Mouse (Mus musculus) gastrocnemius, postnatal 4 days (tissue): ENCODE measurements at regions not wholly inside any gene's neighbourhood (a gene's known extent, or its start where the extent isn't known, plus 50 kb on each side); places are given as distances from the start of the nearest gene placed in this dataset.

Source experiments
- DNase-seq, 2 experiments: peaks; one replicate each; pipeline ENCODE4 v3.0.0; 2021 to 2022; ENCODE audit warnings: low spot score in 2 of 2, mixed read lengths in 2 of 2

DNA sequence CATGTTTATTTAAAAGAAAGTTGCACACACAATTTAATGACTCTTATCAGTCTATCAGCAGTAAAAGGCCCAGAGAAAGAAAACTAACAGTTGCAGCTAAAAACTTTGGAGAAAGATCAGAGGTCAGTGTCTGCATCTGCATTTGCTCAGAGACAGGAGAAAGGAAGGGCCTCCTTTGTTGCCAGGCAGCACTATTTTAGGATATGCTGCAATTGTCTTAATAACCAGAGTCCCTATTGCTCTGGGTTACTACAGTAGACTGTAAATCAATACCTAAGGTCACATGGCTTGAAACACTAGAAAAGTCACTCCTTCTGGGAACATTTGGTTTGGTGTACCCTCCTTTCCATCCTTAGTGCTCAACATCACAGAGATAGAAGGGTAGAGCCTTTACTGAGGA is 175.7 kb downstream of the Hdgfl1 start:
- no peak for DNase-seq

DNA sequence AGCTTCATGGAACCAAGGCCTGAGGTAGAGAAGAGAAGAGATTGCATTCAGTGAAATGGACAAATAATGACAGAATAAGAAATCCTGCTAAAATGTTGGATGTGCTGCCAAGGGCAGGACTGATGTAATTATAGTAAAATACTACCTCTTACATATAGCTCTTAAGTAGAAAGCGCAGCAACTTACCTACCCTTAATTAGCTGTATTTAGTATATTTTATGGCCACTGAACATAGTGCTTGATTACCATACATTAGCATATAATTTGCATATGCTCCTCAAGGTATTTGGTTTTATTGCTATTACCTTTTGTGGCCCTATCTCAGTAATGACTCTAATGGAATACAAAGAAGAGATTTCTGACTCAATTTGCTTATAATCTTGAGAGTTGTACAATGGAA is 176.2 kb downstream of the Hdgfl1 start:
- no peak for DNase-seq

DNA sequence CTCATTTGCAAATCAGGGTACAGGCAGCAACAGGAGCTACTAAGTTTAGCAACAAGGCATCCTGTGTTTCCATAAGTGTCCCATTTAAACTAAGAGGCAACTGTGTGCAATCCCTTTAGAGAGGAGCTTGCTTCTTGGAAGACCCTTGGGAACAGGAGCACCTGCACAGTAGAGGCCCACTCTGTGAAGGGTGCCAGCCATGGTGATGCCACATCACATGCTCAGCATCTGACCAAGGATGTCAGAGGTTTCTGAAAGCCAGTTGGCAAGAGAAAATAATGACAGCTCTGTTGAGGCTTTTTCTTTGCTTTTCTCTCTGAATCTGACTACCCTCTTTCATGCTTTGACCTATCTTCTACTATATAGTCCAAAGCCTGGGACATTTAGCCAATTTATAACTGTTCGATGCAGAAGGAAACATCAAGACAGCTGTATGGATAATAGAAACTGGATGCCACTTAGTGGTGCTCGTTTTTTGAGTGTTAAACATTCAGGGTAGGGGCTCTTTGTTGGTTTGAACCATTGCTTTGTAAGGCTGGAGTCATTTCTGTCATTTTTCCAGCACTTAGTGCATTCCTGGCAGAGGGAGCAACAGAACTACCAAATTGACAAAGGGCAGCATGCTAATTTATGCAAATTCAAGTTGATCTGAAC is 193.9 kb downstream of the Hdgfl1 start:
- no peak for DNase-seq

DNA sequence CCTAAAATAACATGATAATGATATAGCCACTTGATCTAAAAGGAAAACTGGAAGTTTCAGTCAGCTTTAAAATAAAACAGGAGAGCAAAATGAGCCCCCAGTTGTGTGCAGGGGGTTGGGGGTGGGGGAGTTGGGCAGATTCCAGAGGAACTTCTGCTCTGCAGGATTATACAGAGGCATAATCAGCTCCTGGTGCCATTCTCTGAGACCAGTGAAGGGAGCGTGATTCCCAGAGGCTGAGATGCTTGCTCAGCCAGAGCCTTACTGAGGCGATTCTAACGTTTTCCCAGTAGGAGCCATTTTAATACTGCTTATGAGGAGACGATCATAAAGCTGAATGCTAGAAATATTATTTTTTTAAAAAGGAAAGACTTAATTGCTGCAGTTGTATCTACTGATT is 200.5 kb downstream of the Hdgfl1 start:
- no peak for DNase-seq

DNA sequence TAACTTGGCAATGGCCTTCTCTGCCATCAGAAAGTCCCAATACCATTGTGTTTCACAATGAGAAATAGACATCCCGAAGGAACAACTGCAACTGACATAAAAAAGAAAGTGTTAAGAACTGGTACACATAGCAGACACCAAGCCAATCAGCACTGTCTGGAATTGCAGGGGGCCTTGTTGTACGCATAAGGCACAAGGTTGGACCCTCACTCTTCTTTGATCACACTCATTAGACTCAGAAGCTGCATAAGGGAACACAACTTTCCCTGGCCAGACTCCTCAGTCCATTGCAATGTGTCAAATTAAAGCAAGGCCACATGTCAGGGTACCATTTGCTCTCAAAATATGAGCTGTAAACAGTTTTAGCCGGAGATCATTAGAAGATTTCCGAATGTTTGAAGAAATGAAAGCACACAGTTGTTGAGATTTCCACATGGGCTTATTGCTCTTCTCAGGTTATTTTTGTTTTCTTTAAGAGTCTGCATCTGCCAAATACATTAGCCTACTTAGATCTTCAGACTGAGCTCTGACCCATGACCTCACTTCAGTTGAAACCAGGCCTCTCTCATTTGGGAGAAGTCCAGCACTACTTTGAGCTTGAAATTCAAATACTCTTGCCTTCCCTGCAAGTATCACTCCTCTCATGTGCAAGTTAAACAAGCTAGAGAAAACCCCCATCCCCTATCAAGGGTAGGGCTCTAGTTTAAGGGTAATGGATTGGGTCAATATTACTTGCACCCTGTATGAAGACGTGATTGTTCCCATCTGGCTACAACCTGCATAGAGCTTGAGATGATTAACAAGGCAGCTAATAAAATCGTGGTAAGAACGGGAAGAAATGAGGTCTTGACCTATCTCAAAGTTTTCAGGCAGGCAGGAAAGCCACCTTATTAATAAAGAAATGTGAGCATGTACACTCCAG is 204.8 kb downstream of the Hdgfl1 start:
- no peak for DNase-seq

DNA sequence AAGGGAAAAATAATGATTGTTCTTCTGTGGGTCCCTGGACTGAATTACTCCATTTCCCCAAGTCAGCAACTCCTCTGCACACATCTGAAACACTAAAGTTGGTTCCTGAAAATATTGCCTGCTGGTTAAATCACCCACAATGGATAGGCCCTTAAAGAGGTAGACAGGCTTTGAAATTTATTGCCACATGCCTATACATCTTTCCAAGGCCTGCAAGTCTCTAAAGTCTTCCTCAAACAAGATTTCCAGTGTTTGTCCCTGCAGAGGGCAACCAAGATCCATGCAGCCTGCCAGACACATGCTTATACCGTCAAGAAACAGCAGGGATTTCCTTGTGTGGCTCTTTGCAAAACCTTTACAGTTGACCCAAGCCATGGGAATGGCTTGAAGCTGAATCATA is 211.6 kb downstream of the Hdgfl1 start:
- no peak for DNase-seq

DNA sequence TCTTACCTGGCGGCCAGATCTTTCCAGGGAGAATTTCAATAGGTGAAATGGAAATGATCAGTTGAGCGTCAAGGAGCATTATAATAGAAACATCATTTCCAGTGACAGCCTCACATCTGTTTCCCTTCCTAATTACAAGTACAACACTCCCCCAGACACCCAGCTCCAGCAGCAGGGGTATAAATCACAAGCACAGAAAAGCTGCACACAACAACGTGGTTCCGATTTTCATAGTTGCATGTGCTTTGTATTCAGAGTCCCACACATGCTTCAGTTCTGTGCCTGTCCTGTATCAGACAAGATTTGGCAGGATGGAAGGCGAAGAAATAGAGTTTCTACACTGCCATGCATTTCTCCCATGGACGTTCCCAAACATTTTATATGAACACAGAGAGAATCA is 215.7 kb downstream of the Hdgfl1 start:
- DNase-seq, result no peak

DNA sequence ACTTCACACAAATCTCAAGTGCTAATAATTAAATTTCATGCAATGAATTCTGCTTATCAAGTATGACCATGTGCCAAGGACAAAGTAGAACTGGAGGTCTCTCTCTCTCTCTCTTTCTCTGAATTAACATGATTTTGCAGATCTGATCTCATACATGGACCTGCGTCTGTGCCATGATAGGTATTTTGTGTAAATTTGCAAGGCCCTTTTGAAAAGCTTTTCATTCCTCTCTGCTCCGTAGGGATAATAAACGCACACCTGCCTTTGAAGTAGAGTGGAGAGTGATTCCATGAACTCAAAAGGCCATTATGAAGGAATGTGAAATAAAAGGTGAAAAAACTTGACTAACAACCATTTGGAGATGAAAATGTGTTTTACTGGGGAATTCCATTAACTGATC is 217.8 kb downstream of the Hdgfl1 start:
- no peak for DNase-seq

DNA sequence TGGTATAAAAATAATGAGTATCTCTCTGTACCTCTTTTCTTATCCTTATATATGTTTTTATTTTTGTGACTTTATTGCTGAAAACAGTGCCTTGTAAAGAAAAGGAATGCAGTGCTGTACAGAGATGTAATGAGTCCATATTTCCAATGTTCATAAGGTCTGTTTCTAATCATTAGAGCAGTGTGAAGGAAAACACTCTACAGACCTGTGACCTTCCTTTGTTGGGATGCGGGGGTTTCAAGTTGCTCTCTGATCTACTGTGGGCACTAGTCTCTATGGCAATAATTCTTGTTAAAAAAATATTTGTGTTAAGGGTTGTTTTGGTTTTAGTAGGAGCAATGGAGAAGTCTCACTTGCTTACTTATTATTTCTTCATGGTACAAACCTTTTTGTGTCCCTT is 231.0 kb downstream of the Hdgfl1 start:
- DNase-seq, result no peak

DNA sequence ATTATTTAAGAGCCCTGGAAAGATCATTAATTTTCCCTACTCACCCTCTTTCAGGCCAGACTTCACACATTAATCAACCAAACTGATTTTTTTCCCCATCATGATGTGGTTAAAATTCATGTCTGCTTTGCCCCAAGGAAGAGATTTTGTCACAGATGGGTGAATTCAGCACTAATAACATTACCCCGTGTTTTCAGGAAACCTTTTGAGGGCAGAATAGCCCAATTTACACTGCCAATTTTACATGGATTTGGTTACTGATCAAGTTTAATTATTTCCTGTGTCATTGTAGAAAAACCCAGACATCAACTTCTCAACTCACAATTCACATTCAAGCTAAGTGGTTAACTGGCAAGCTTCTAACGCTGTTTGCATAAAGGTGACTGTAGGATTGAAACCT is 233.4 kb downstream of the Hdgfl1 start:
- DNase-seq, result no peak

DNA sequence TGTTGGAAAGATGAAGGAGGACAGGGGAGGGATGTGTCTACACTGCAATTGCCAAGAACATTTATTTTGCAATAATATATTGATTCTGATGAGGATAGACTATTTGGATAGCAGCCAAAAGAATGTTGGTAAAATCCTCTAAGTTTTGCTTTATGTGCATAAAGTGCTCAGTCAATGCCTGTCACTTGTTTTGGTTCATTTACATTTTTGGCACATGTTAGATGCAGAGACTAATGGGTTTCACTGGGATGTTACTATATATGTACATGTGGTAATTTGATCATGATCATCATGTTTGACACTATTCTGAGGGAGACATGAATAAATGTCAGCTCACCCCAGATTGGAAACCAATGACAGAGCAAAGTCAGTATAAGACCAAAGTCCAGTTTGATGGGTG is 237.2 kb downstream of the Hdgfl1 start:
- no peak for DNase-seq

DNA sequence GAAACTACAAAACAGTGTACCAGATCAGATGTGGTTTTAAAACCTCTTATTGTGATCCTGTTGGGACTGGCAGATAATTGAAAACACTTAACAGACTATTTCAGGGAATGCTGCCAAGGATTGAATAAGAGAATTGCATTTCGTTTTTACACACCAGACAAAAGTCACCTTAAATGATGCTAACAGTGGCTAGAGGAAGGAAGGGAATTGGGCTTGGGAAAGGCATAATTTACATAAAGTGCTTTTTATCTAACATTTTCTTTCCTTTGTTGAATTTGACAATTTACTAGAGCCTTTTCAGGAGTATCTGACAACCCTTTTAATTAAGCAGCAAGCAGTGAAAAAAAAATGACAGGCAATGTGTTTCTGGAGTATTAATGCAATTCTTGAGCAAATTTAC is 250.9 kb downstream of the Hdgfl1 start:
- no peak for DNase-seq

DNA sequence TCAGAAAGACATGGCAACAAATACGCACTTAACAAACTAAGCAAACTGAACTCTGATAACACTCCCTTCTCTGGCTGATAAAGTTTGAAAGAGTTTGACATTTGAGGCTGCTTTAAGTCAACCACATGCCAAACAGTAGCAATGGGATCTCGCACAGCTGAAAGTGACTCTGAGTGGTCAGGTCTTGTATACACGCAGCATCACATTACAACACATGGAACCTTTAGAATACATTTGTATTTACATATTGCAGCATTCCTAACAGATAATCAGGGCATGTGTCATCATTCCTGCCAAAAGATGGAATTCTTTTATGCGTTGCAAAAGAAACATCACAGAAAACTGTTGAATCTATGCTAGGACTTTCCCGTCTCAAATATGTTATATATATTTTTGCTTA is 251.5 kb downstream of the Hdgfl1 start:
- no peak for DNase-seq

DNA sequence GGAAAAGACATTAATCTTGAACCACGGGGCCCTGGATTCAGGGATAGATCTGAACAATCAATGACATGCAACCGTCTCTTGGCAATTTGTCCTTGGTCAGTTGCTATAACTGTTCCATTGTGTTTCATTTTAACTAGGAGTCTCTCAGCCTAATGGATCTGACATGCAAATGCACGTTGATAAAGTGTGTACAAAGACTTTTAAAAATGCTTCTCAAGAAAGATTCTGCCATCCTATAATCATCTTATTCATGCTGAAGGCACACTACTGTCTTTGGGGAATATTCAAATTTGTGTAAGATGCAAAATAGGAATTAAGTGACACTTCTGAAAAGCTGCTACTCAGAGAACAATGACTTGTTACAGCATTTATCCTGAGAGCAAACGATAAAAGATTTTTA is 252.3 kb downstream of the Hdgfl1 start:
- DNase-seq, result no peak

DNA sequence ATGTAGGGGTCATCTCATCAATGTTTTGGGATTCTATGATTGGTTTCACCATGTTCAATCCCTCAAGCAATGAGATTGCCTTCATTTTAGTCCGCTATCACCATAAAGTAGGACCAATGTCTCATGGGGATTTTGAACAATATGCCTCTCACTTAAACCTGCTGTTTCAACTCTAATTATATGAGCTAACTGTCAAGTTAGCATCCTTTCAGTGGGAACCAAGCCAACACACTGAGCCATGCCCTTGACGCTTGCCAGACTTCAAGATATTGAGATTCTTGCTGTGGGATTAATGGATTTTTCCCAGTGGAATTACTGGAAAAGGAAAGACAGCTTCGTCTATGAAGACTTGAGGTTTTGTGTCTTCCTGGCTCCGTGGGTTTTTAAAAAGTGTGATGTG is 259.5 kb downstream of the Hdgfl1 start:
- DNase-seq, result no peak

DNA sequence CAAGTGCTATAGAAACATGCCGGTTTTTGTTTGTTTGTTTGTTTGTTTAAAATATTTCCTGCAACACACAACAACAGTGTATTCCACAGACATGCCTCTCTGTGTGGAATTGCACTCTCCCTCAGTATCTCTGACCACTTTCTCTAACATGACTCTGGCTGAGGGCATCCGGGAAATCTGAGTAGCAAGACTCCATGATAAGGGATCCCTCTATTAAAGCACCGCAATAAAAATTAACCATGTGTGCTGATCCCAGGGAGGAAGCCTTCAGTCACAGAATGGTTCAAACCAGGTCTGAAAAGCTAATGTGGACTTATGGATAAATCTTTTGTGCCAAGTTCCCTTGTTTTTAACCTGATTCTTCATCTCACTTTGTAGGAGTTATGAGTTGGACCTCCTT is 260.1 kb downstream of the Hdgfl1 start:
- no peak for DNase-seq

DNA sequence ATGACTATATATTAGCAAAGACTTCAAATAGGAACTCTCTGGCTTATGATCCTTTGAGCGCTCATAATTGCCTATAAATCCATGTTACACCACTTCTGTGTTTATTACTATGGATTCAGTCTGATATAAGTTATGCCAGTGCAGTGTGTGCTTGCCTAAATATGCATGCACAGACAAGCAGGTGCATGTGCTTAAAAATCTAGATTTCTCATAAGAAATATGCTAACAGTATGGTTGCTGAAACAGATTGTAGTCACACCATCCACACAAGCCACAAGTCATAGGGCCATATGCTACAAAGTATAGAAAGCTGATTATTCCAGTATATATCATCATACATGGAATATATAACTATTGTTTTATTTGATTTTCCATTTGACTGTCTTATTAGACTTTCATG is 266.2 kb downstream of the Hdgfl1 start:
- DNase-seq, result no peak

DNA sequence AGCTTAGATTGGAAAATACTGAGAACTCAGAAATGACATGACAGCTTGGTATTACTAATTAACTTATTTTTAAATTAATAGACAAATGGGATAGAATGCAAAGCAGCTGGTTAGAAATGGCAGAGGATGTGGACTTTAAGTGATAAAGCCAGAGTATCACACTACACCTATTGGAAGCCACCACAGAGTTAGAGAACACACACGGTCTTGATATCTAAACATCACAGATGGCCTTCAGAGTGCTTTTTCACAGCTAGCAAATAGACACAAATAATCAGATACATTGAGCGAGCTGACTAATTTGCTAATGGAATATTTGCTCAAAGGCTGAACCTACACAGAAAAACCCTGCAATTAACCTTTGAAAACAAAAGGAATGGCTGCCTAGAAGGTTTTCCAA is 272.9 kb downstream of the Hdgfl1 start:
- DNase-seq, result no peak

DNA sequence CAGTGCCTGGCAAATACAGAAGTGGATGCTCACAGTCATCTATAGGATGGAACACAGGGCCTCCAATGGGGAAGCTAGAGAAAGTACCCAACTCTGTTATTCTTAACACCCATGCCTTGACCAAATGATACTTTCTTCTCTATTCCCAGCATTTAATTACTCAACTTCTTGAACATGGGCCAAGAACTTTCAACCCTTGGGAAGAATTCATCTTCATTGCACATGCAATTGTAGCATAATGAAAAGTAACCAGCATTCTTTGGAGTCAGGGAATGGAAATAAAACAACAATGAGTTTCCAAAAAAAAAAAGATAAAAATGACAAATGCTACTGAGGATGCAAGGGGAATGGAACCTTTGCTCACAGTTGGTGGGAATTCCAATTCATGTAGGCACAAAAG is 274.1 kb downstream of the Hdgfl1 start:
- no peak for DNase-seq

DNA sequence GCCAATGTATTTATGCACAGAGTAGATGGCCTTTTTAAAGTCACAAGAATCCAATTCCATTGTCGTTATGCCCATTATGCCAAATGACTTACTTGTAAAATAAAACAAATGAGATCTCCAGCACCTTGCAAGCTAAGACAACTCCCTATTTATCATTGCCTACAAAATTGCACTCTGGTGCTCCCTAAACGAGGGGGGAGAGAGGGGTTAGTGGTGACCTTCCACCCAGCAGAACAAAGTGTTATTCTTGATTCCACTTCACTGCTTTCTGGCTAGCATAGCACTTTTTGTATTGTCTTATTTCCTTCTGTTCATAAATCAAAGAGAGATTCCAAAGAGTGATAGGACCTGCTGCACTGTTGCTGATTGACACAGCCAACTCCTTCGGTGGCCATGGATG is 300.6 kb downstream of the Hdgfl1 start:
- no peak for DNase-seq

DNA sequence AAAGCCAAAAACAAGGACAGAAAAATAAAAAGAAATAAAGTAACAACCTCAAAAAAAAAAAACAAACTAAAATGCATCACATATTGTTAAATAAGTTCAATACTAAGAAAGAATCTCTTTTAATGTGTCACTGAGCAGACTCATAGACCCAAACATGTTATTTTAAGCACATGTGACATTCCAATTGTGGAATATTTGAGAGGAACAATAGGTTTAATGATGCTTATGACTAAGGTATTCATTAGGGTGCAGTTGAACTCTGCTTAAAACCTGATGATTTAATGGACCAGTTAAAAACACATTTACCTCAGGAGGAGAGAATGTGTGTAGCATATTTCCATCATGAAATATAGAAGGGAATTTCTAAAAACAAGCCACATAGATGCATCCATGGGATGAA is 302.4 kb downstream of the Hdgfl1 start:
- DNase-seq, result no peak

DNA sequence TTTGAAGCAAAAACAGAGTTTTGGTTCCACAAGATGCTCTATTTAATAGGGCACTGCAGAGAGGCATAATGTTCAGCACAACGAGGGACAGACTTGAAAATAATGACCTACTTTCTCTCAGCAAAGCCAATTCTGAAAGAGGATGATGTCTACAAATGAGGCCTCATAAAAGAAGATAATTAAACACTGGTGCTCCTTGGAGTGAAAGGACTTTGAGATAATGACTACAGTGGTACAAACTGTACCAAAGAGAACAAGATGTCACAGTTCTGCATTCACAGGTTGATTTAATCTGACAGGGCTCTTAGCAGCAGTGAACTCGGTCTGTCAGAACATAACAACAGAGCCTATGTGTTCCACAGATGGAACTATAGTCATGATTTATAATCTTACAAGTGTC is 305.4 kb downstream of the Hdgfl1 start:
- no peak for DNase-seq

DNA sequence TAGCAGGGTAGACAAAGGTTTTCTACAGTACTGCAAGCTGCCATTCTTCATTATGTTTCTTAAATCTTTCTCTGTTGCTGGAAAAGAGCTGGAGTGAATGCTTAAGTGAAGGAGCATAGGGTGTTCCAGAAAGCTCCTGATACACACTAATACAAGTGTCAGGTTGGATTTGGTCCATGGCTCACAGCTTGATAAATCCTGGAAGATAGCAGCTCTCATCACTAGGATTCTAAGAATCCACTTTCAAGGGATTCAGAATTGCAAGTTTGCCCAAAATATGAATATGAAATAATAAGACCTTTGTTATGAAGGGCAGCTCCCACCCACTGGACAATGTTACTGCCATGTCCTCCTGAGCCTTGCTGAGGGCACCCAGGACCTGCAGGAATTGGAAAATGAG is 305.9 kb downstream of the Hdgfl1 start:
- no peak for DNase-seq
